Mouse (Mus musculus) induced T-regulatory cell, adult 2 months (primary cell): Measurements from ENCODE around the gene Otulin.
A peak's percentile ranks its signal among the peaks of the same experiment; 100 is the strongest.

Source experiments
- DNase-seq: peaks from one replicate; pipeline ENCODE4 v3.0.0-alpha.2; 2012; ENCODE audit warnings: low read depth

Otulin gene

DNA sequence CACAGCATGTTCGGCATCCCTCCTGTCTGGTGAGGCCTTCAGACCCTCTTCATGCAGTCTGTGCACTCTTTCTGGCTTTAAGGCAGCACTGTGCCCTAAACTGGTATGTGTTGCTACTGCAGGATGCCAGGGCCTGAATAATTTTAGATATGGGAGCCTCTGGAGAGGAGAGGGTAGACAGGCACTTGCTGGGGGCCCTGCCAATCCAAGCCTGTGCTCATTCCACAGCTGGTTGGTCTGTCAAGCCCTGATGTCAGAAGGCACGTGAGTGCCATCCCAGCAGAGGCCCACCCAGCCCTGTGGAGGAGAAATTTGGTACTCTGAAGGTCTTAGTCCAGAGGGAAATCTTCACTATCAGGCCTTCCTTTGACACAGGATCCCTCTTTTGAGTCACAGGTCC, 49.7 kb downstream of the Otulin start:
- no peak for DNase-seq

DNA sequence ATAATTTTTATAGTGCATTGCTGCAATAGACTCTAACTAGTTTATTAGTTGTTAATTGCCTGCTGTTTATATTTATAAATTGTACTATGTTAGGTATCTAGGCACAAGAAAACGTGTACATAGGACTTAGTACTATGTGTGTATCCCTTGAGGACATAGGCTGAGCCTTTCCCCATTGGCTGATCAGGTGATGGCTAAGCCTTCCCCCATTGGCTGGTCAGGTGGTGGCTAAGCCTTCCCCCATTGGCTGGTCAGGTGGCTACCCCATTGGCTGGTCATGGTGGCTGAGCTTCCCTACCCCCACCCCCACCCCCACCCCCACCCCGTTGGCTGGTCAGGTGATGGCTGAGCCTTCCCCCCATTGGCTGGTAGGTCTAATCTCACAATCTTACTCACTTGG, 50.6 kb downstream of the Otulin start:
- DNase-seq = no peak

DNA sequence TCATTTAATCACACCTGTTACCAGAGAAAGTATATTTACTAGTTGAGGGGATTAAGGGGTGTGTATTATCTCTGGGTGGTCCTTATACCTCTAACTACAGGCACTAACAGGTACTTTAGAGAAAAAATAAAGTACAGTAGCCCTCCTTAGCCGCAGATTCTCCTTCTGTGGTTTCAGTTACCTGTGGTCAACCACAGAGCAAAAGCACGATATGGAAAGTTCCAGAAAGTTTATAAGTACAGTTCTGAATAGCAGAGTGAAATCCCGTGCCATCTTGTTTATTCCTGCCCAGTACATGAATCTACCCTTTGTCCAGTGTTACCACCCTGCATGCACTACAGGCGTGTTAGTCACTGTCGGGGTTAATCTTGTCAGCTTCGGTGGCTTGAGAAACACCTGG, 51.6 kb downstream of the Otulin start:
- peak; percentile 43 for DNase-seq

GRCm38 (mm10) chr15:27577915-27578780, 52.3 kb downstream of the Otulin start:
- peak; percentile 70 for DNase-seq

GRCm38 (mm10) chr15:27576886-27577285, 53.6 kb downstream of the Otulin start:
- no peak for DNase-seq

GRCm38 (mm10) chr15:27575932-27576331, 54.6 kb downstream of the Otulin start:
- no peak for DNase-seq

- no peak for DNase-seq
These were observed 55.3 kb downstream of the Otulin start for GRCm38 (mm10) chr15:27574992-27575781.

- DNase-seq = no peak
These were observed 59.3 kb downstream of the Otulin start for GRCm38 (mm10) chr15:27571179-27571578.

DNA sequence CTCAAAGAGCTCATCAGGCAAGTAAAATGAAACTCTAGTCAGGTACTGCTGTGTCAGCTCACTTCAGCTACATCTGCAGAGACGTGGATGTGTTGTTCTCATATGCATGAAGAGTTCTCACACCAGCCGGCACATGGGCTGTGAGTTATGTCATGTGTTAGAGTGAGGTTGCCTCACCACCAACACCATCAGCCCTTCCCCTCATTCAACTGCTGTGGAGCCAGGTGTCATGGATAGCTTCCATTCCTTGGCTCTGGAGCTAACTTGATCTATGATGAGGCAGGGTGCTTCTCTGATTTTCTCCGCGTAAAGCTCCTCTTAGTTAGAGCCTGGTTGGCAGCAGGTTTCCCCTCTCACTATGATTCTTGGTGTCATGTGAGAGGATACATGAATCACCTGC, 60.1 kb downstream of the Otulin start:
- no peak for DNase-seq

DNA sequence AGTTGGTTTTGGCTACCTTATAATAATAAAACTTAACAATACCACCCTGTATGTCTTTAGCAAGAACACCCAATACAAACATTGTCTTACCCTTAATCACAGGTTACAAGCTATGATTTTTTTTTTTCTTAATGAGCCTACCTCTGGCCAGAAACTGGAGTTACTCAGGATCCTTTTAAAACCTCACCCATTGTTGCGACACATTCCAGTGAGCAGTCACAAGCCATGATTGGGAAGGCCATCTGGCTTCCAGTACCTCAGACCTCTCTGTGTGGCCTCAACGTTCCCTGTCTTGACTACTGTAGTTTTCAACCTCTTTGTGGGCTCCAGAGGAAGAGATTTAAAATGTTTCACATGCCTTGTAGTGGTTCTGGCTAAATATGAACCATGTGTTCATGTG, 60.6 kb downstream of the Otulin start:
- DNase-seq = no peak

DNA sequence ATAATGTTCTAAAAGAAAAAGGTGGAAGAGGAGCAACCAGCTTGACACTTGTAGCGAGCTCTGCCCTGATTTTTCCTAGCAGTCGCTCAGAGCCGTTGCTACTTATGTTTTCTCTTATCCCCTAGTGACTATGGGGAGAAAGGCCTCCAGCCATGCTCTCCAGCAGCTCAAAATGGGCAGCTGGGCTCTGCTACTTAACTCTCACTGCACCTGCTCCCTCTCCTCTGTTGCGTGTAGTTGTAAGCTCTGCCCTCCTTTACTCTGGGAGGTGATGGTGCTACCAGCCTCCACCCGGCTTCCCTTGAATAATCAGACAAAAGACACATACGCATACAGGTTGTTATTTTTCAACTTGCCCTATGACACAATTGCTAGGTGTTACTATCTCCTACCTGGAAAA, 62.1 kb downstream of the Otulin start:
- DNase-seq = no peak

DNA sequence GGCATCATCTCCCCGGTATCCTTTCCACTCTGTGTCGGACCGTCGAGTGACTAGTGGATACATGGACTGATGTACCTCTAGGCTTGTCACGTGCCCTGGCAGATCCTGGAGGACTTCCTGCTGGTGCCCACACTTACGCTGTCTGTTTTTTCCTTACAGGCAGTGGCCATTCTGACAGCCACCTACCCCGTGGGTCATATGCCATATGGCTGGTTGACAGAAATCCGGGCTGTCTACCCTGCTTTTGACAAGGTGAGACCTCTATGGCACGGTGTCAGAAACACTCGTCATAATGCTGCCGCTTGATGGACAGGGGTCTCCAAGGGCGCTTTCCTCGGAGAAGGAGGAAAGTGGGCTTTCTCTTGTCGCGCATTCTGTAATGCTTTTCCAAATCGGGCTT, 63.1 kb downstream of the Otulin start:
- DNase-seq = no peak

DNA sequence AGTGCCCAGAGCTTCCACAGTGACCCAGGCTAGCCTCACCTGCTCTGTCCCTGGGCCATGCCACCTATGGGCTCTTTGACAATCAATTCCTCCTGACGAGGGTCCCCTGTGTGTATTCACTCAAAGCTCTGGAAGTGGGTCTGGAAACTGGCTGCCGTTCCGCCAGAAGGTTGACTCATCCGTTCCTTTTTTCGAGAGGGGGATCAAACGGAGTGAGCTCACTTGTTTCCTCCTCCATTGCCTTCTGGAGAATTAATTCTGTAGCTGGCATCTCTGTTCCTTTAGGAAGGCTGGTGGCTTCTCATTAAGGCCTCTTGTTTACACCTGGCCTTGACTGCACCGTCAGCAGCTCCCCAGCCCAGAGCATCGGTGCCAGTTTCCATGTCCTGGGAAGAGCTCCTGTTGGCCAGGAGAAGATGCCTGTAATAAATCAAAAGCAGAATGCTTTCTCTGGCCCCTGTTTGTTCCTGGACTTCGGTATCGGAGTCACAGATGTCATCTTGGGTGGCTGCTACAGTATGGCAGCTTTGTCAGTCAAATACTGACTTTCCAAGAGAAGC, 64.8 kb downstream of the Otulin start:
- DNase-seq = no peak

DNA sequence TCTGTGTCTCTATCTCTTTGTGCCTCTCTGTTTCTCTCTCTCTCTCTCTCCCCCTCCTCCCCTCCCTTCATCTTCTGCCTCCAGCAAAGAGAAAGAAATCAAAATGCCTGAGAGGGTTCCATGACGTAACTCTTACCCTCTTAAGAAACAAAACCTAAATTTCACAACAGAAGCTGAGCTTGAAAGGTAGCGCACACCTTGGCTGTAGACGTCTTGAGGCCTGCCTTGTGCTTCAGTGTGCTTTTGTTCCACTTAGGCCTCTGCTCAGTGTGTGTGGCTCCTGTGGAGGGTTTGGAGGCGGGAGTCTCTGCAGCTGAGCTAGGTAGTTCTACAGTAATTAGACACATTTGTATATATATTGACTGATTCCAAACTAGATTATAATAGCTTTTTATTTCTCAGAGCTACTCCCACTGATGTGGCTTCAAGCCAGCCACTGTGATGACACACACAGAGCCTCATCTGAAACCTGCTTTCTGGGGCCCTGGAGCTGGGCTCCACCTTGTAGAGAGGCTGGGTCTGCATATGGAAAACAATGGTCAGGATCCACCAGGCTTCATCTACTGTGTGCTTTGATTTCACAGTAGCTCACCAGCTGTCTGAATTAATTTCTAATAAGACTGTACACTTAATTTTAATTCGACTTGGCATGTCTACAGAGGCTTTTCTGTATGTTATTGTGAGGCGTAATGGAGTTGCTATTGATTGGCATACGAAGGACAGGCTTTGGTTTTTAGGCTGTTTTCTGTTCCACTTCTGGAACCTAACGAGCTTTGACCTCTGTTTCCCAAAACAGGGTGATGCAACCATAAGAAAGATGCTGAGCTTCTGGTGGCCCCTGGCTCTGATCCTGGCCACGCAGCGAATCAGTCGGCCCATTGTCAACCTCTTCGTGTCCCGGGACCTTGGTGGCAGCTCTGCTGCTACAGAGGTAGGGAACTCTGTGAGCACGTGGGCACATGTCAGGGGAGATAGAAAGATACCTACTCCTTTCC, 66.1 kb downstream of the Otulin start:
- no peak for DNase-seq

DNA sequence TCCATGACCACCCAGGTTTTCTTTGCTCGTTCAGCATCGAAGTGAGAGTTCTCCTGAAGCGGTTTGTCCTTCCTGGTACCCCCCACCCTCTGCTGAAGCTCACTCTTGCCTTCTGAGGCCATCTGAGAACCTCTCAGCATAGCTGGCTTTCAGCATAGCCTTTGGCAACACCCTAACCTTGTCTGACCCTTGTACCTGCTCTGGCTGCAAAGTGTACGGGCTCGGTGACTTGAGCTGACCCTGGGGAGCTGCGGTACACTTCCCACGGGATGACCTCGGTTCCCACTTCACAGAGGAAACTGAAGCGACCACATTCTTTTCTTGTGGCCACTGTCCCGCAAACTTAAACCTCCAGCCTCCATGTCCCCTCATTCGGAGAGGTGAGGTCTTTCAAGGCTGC, 70.2 kb downstream of the Otulin start:
- DNase-seq = no peak

DNA sequence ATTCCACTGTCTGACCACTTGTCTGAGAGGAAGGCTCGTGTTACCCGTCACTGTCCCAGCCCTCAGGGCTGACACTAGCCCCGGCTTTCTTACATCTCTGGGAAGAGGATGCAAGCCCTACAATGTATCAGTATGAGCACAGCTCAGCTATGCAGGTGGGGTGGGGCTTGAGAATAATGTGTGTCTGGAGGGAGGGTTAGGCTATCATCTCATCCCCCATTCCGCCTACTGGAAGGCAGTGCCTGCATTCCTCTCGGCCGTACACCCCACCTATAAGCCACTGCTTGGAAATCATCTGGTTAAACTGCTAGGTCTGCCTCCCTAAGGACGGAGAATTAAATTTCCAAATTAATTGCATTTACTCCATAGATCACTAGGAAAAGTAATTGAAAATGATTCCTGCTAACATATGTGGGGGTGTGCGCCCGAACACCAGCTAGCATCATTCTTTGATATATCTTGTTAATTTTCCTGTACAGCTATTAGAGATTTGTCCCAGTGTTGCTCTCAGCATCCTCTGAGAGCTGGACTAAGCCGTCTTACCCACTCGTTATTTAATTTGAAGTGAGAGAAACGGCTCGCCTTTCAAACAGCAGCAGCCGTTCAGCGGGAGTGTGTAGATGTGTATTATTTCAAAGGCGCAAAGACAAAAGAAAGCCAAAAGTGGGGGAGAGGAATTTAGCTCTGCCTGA, 71.9 kb downstream of the Otulin start:
- no peak for DNase-seq

- no peak for DNase-seq
These were observed 76.9 kb downstream of the Otulin start for GRCm38 (mm10) chr15:27553554-27553953.

DNA sequence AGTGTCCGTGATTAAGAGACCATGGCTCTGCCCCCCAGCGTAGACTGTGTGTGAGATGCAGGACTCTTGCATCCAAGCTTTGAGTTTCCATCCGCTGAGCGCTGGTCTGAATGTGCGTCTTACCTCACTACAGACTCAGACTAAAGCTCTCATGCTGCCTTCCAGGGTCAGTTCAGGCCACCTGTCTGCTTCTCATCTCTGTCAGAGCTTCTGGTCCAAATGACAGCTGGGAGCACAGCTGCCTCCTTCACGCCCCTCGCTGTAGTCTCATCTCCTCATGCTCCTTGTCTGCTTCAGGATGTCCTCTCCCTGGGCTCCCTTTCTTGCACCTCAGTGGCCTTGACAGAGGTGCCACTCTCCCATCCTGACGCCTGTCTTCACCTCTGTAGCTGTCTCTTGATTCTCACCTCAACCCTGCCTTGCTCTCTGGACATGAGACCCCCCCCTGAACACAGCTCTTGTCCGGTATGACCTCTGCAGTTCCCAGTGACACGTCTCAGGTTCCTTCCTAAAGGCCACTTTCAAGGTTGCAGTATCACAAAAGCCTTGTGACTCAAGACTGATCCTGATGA, 78.3 kb downstream of the Otulin start:
- no peak for DNase-seq

DNA sequence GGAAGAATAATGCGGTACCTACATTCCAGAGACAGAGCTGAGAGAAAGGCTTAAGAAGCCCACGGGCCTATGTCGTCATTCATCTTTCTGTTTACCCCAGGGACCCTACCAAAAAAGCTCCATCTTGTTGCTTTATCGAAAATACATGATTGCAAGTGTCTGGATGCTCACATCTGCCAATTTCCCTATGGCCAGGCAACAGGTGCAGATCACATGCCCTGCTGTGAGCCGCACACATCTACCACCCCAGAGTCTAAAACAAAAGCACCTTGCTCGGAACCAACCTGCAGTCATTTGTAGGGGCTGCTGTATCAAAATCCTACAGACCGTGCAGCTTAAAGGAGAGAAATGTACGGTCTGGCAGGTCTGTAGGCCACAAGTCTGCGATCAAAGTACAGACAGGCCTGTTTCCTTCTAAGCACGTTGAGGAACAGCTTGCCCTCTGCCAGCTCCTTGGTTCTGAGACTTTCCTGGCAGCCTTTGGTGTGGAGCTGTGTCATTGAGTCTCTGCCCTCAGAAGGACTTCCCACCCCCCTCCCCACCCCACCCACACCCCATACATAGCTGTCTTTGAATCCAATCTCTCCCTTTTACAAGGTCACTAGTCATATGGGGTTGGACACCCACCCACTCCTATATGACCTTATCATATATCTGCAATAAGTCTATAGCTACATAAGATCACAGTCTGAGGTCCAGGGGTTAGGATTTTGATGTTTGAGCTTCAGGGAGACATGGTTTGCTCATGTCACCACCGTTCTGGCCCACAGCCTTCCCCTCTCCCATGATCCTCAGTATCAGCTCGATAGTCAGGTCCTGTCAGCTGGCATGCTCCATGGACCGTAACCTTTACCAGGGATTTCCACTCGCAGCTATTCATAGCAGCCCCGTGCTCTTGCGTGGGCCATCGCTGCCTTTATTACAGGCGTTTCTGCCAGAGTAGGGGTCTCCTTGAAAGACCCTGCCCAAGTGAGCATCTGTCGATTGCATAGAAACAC, 79.1 kb downstream of the Otulin start:
- no peak for DNase-seq
